Mouse (Mus musculus) thymus, adult 18-20 months (tissue): ENCODE measurements around the gene Osbpl7.

Experiments
- DNase-seq, 2 experiments: peaks; one replicate each; pipeline ENCODE4 v3.0.0; 2022; ENCODE audit warnings: mixed read lengths in 2 of 2

Osbpl7 gene

GRCm38 (mm10) chr11:97083401-97084140 lies 33.1 kb downstream of the Osbpl7 start:
- no peak for DNase-seq

GRCm38 (mm10) chr11:97084821-97085505 lies 34.5 kb downstream of the Osbpl7 start:
- no peak for DNase-seq

GRCm38 (mm10) chr11:97086365-97086764 lies 35.9 kb downstream of the Osbpl7 start:
- no peak for DNase-seq

DNA sequence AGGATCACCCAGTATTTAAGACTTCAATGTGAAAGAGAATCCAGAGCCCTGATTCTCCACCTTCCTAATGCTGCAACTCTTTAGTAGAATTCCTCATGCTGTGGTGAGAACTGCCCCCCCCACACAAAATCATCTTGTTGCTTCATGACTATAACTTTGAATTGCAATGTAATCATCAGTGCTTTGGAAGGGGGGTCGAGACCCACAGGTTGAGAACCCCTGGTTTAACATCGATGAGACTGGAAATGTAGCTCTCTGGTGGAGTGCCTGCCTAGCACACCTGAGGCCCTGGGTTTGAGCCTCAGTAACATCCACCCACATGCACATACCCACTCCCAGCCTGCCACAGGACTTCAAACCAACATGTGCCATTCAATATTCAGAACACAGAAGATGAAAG lies 44.2 kb downstream of the Osbpl7 start:
- no peak for DNase-seq

- no peak for DNase-seq
Observed at GRCm38 (mm10) chr11:97098791-97099190, 48.4 kb downstream of the Osbpl7 start.

DNA sequence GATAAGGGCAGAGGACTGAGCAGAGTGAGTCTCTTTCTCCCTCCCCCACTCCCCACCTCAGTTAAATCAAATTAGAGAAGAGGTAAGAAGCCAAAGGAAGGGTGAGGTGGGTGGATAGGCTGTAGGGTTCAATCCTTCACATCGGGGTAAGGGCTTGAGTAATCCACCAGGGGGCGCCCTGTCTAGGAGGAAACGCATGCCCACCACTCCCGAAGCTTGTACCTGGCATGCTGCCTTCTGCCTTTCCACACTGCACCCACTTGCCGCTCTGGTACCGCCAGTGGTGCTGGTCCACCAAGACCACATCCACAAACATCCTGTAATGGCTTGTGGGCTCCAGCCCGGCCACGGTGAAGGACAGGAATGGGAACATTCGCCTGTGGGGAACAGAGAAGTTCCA lies 51.3 kb downstream of the Osbpl7 start:
- peak; percentile 36 to 49 for DNase-seq

GRCm38 (mm10) chr11:97103163-97104090 lies 53.0 kb downstream of the Osbpl7 start:
- no peak for DNase-seq

DNA sequence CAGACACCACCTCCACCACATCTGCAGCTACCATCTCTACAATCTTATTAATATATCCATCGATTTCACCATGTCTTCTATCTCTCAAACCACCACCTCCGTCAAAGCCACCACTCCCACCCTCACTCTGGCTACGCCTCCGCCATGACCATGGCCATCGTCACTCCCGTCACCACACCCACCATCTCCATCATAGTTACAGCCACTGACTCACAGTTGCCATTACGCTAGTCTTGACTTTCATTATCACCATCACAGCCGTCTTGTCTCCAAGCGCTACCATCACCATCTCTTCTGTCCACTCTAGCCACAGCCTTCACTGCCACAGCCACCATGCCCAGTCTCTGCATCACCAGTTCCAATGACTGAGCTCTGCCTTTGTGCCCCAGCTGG lies 53.7 kb downstream of the Osbpl7 start:
- no peak for DNase-seq

DNA sequence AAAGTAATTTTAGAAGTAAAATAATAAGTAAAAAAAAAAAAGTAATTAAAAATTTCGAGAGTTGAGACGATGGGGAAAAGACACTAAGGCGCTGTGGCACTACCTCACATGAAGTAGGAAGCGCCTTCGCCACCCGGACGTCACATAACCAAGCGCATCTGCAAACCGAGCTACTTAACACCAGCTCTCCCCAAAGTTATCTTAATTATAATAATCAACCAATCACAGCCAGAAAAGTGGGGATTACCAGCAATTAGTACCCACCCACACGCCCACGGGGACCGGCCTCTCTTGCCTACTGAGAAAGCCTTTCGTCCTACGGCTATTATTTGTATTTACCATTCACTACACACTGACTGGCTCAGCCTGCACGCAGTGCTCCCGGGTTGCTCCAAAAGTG lies 58.5 kb downstream of the Osbpl7 start:
- DNase-seq: no peak

DNA sequence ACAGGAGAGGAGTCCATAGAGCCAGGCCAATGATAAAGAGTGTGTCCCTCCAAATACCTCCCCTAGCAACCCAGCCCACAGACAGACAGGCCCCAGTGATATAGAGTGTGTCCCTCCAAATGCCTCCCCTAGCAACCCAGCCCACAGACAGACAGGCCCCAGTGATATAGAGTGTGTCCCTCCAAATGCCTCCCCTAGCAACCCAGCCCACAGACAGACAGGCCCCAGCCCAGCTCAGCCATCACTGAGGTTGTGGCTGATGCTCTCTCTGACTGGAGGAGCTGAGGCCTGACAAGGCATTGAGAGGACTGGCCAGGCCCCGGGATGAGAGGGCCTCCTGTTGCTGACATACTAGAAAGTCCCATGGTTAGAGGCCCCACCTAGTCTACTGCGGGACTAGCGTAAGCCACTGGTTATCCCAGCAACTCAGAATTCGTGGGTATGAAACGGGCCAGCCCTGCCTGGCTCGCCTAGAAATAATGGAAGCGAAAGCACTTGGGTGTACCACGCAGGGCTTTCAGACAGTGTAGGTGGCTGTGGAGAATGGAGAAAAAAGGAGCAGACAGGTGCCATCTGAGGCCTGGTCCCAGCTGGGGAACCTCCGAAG lies 62.2 kb downstream of the Osbpl7 start:
- DNase-seq: no peak

GRCm38 (mm10) chr11:97114671-97115601 lies 64.5 kb downstream of the Osbpl7 start, which contains the start of gene Tbx21:
Gene Tbx21, minus strand, starts transcription at chr11:97115331.
- peak in 1 of 2 experiments; percentile 21 for DNase-seq

DNA sequence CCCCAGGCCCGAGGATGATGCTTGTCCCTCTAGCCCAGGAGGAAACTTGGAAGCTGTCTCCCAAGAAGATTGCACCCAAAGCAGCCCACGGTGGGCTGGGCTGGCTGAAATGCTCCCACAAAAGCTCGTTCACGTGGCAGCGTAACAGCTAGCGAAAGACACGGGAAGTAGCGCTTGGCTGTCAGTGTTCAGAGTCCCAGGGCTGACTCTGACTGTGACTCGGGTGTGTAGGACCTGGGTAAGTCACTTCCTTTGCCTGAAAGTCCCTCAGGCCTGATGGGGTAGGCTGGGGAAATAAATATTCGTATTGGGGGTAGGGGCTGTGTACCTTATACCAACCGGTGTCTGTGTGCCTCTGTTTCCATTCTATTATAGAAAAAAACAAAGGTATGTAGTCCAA lies 65.4 kb downstream of the Osbpl7 start:
- no peak for DNase-seq
